ENCODE assay signal across 8 mouse cellular contexts in the genomic region with DNA sequence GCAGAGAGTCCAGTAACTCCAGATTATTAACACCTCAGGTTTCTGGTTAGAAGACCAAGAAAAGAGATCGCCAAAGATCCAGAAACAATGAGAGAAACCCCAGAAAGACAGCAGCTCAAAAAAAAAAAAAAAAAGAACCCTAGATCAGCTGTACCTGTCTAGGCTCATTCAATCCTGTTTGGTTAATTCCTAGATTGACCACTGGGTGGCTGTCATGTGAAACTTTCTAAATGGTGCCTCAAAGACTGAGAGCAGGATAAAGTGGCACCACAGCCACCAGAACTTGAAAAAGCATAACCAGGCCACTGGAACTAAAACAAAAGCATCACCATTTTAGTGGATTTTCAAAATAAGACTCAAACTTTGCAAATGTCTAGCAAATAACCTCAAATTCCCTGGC.
DNase-seq lines count a peak whose midpoint lies in the region; ATAC-seq and TF ChIP-seq lines count a peak whose summit lies in the region.

No protein-coding gene starts in this region.

- WGBS in lung, postnatal 0 days: 15% methylated on average over 1 of the region's 1 CpGs

- TF ChIP-seq EP300 in lung, postnatal 0 days (IDR thresholded peaks at IDR 0.05): no peak

- DNase-seq in CD4-positive, CD25-positive, alpha-beta regulatory T cell, adult 2 months (ENCODE audit: low read depth, low spot score): peak; percentile 74
- DNase-seq in ovary, postnatal 14 days (ENCODE audit: low spot score): peak; percentile 14
- DNase-seq in ovary, adult 18-20 months (ENCODE audit: low spot score): no peak
- DNase-seq in embryo, embryonic 10 days (ENCODE audit: low spot score): peak; percentile 77
- peak; percentile 36 for DNase-seq in kidney, postnatal 10 days
- peak; percentile 50 for DNase-seq in lung, postnatal 0 days (ENCODE audit: low spot score)
- peak; percentile 58 for DNase-seq in thymus, postnatal 14 days

- H3K9ac ChIP-seq in lung, postnatal 0 days (replicated peaks; ENCODE audit: low read depth): no peak overlapping the region

- no peak overlapping the region for H3K4me3 ChIP-seq in lung, postnatal 0 days (ENCODE audit: low read depth, low read length)

- H3K4me2 ChIP-seq in lung, postnatal 0 days (replicated peaks; ENCODE audit: low read depth, low read length): no peak overlapping the region

- no peak for ATAC-seq in CD4-positive, CD25-positive, alpha-beta regulatory T cell, adult 4 months
- ATAC-seq in lung, postnatal 0 days: no peak

- no peaks in the 10 kb centered on the region for H3K4me1 ChIP-seq in lung, postnatal 0 days (ENCODE audit: insufficient read depth, low read depth, low read length)

- no peaks in the 10 kb centered on the region for H3K36me3 ChIP-seq in lung, postnatal 0 days (ENCODE audit: insufficient read depth, low read length)

- H3K27ac ChIP-seq in lung, postnatal 0 days (ENCODE audit: low read length): no peak overlapping the region

- no peaks in the 10 kb centered on the region for H3K9me3 ChIP-seq in lung, postnatal 0 days (ENCODE audit: low read length)

- peak; percentile 74 for TF ChIP-seq CTCF in lung, postnatal 0 days (IDR thresholded peaks at IDR 0.05)

- no peaks in the 10 kb centered on the region for H3K27me3 ChIP-seq in lung, postnatal 0 days (replicated peaks; ENCODE audit: insufficient read depth, low read length)
